Mouse (Mus musculus) inflammation-experienced regulatory T-cells, adult 16 weeks (primary cell): ENCODE data around the gene Serpinb1b. TPM values are rescaled to one million over a fixed set of nuclear protein-coding genes. Genes with fewer than 3 reads are reported as not detected.

Experiments
- polyA plus RNA-seq: library from polyadenylated mRNA; unstranded; fragments of 100-300 nt; shearing (Covaris generic); gene quantifications from one replicate; pipeline ENCODE4 v1.2.1, GENCODE M21; 2017

The Serpinb1b gene
- polyA plus RNA-seq: not detected

GRCm38 (mm10) chr13:33078056-33078705 is at the start of gene Serpinb1b:
Gene Serpinb1b (plus strand): TSS chr13:33078575.

Other genes with a start within 250 kb of the Serpinb1b start
- gene Serpinb1a, start 227.4 kb upstream of the Serpinb1b start, polyA plus RNA-seq: 7.5 TPM
- gene Serpinb1c, start 180.4 kb upstream of the Serpinb1b start, polyA plus RNA-seq: not detected
- gene Serpinb6b, start 113.4 kb upstream of the Serpinb1b start, polyA plus RNA-seq: 27.4 TPM
- 33.7 TPM for gene Serpinb9, start 75.3 kb upstream of the Serpinb1b start, polyA plus RNA-seq
- gene Serpinb9b, start 51.2 kb upstream of the Serpinb1b start, polyA plus RNA-seq: not detected
- not detected for gene Serpinb9c, start 81.2 kb downstream of the Serpinb1b start, polyA plus RNA-seq
- not detected for gene Serpinb9d, start 114.4 kb downstream of the Serpinb1b start, polyA plus RNA-seq
- gene Serpinb9e, start 171.0 kb downstream of the Serpinb1b start, polyA plus RNA-seq: 0.17 TPM
- gene Serpinb9f, start 245.5 kb downstream of the Serpinb1b start, polyA plus RNA-seq: not detected